Mouse (Mus musculus): ENCODE results near the gene Ubxn10.

DNA sequence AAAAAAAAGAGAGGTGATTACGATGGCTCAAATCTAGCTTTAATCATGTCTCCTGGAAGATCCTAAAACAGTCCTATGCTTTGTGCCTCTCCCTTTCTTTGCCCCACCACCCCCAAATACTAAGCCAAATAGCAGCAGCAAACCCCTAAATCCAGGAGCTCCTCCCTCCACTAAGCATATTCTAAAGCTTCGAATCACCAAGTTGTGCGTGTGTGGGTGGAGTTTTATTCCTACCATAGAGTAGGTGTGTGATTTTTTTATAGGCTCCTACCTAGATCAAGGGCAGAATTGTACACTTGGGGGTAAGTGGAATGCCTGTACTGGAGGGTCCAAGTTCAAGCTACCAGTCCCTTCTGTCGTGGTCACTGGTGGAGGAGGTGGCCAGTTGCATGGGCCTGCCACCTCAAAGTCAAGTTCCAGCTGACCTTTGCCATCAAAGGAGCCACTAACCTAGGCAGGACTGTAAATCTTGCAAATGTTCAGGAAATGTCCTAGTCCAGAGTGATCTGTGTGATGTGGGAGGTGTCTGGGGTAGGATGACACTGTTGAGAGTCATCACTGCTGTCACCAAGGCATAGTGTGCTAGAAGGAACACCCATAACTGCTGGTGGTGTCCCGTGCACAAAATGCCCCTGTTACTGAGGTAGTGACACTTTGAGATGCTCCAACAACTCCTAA lies 18.2 kb downstream of the Ubxn10 start:
- TF ChIP-seq GATA1 (IDR thresholded peaks at IDR 0.05; ENCODE audit: borderline replicate concordance, low read length) (no peak), FLI1 (IDR thresholded peaks at IDR 0.05; ENCODE audit: low read length) (no peak)
